Mouse (Mus musculus) subcutaneous adipose tissue, adult 2 months (tissue): ENCODE results near the gene E330014E10Rik. TPM values are rescaled to one million over a fixed set of nuclear protein-coding genes. Genes with fewer than 3 reads are reported as not detected.

ENCODE experiments used
- polyA plus RNA-seq: library from polyadenylated mRNA; depleted of rRNA; stranded (reverse); fragments of >200 nt; gene quantifications from 2 replicates; pipeline ENCODE4 v1.2.3, GENCODE M21; 2012; ENCODE audit warnings: low replicate concordance; rRNA removed

E330014E10Rik gene
- polyA plus RNA-seq, result not detected in 2 replicates

GRCm38 (mm10) chr5:95775690-95776089 is at the start of gene E330014E10Rik:
TSS of gene E330014E10Rik (plus strand) at chr5:95775990.

GRCm38 (mm10) chr5:95736073-95736472 is 39.7 kb upstream of the E330014E10Rik start, which contains the start of gene Gm7978:
TSS of gene Gm7978 (minus strand) at chr5:95736173.

GRCm38 (mm10) chr5:95741714-95742113 is 34.1 kb upstream of the E330014E10Rik start, which contains the start of gene Gm7982:
TSS of gene Gm7982 (plus strand) at chr5:95742014.

Other genes starting within 250 kb of the E330014E10Rik start
- not detected in 2 replicates for gene Gm7971, start 181.1 kb upstream of the E330014E10Rik start, polyA plus RNA-seq
- gene Gm7978, start 39.8 kb upstream of the E330014E10Rik start, polyA plus RNA-seq, result not detected in 2 replicates
- not detected in 2 replicates for gene Gm7982, start 34.0 kb upstream of the E330014E10Rik start, polyA plus RNA-seq
- gene Cxcl13, start 181.0 kb downstream of the E330014E10Rik start, polyA plus RNA-seq, result 0.23 and 0.28 TPM in 2 replicates